In genomic region chr2:128057872-128058271, GRCm38 (mm10) we compare ENCODE assay signal across 14 mouse cellular contexts.
"Had no signal": no experiment of that assay in that cellular context is flagged by ENCODE, and none has a peak within 500 bp of the region (broad histone marks: within the 10 kb centered on the region; RNA-seq: fewer than 3 reads in every experiment).

No protein-coding gene starts in this region.

- H3K4me1 ChIP-seq: intestine, embryonic 15.5 days; kidney, embryonic 15.5 days; limb, embryonic 12.5 days; liver, embryonic 13.5 days; neural tube, embryonic 12.5 days had no signal

- H3K4me3 ChIP-seq: intestine, embryonic 15.5 days; kidney, embryonic 15.5 days; left cerebral cortex, adult 2 months; limb, embryonic 12.5 days; liver, embryonic 13.5 days; midbrain, embryonic 10.5 days; neural tube, embryonic 12.5 days had no signal

- H3K4me2 ChIP-seq: intestine, embryonic 15.5 days; kidney, embryonic 15.5 days; limb, embryonic 12.5 days; liver, embryonic 13.5 days; neural tube, embryonic 12.5 days had no signal

- H3K9ac ChIP-seq: intestine, embryonic 15.5 days; kidney, embryonic 15.5 days; limb, embryonic 12.5 days; liver, embryonic 13.5 days; liver, postnatal 0 days; neural tube, embryonic 12.5 days had no signal

- ATAC-seq: intestine, embryonic 15.5 days; liver, postnatal 0 days had no signal

- H3K27me3 ChIP-seq: intestine, embryonic 15.5 days; kidney, embryonic 15.5 days; limb, embryonic 12.5 days; liver, embryonic 13.5 days; neural tube, embryonic 12.5 days had no signal

- DNase-seq: kidney, adult 18-20 months; kidney, postnatal 14 days; liver; liver, embryonic 13.5 days; liver, postnatal 0 days; midbrain, embryonic 14.5 days; right cerebral cortex, postnatal 14 days; thymus, postnatal 4 days had no signal

- H3K27ac ChIP-seq: intestine, embryonic 15.5 days; kidney, embryonic 15.5 days; left cerebral cortex, adult 2 months; limb, embryonic 12.5 days; liver, embryonic 13.5 days; midbrain, embryonic 10.5 days; neural tube, embryonic 12.5 days had no signal

- H3K9me3 ChIP-seq: intestine, embryonic 15.5 days; kidney, embryonic 15.5 days; limb, embryonic 12.5 days; liver, embryonic 13.5 days; midbrain, embryonic 10.5 days; neural tube, embryonic 12.5 days had no signal

- H3K36me3 ChIP-seq: intestine, embryonic 15.5 days; kidney, embryonic 15.5 days; limb, embryonic 12.5 days; liver, embryonic 13.5 days; midbrain, embryonic 10.5 days; neural tube, embryonic 12.5 days had no signal
